Mouse (Mus musculus) adrenal gland, adult 2 months (tissue): ENCODE results near the gene Snx11. TPM values are rescaled to one million over a fixed set of nuclear protein-coding genes. Genes with fewer than 3 reads are reported as not detected.
A peak's percentile ranks its signal among the peaks of the same experiment; 100 is the strongest.
"Not testable (repeated sequence)": the region's sequence is repeated elsewhere in the genome, so short reads cannot be mapped to it uniquely, and the experiment has no call there.

ENCODE experiments used
- DNase-seq: peaks from one replicate; pipeline ENCODE4 v3.0.0; 2021
- long read RNA-seq: library from polyadenylated mRNA; stranded (forward); transcript quantifications from one replicate; pipeline ENCODE4 v2.0.0, GENCODE M21; 2021
- polyA plus RNA-seq: library from polyadenylated mRNA; depleted of rRNA; stranded (reverse); fragments of >200 nt; gene quantifications from 2 replicates; pipeline ENCODE4 v1.2.3, GENCODE M21; 2012; rRNA removed
- total RNA-seq, 2 experiments: library from RNA; stranded (reverse); gene quantifications; 2 replicates each; pipeline ENCODE4 v1.2.3; 2021

Gene Snx11
- total RNA-seq (10 to 100 TPM; 22.7 to 31.2 TPM), polyA plus RNA-seq (12.4 and 12.6 TPM in 2 replicates)
- long read RNA-seq, transcript Snx11-201 (9 exons, 2,551 nt): minor isoform, 10 of 31 reads
- long read RNA-seq, transcript Snx11-202 (8 exons, 2,197 nt): major isoform, 15 of 31 reads
- long read RNA-seq, partial matches to known transcripts: 2 of 31 reads
- long read RNA-seq, other reads (novel, unspliced or antisense): 4 of 31 reads

- peak; percentile 100 for DNase-seq
These were observed at the start of gene Snx11 for GRCm38 (mm10) chr11:96776968-96777962. TSS of gene Snx11 (minus strand) at chr11:96777559.

DNA sequence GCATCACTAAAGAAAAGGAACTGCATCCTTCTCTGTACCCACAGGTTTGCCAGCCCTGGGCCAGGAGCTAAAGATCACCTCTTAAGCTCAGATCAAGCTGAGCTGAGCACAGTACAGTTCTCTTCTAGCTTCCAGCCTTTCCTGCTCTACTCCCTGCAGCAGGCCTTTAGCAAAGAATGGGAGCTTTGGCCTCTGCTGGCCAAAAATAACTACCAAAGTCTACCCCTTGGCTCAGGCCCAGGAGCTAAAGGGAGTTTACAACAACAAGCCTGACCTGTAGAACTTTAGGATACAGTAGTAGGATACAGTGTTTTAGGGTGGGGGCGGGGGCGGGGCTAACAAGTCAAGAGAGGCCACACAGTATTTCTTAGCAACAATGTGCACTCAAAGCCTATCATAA lies 49.1 kb upstream of the Snx11 start:
- peak; percentile 54 for DNase-seq

GRCm38 (mm10) chr11:96824783-96825495 lies 47.6 kb upstream of the Snx11 start:
- peak; percentile 79 for DNase-seq

DNA sequence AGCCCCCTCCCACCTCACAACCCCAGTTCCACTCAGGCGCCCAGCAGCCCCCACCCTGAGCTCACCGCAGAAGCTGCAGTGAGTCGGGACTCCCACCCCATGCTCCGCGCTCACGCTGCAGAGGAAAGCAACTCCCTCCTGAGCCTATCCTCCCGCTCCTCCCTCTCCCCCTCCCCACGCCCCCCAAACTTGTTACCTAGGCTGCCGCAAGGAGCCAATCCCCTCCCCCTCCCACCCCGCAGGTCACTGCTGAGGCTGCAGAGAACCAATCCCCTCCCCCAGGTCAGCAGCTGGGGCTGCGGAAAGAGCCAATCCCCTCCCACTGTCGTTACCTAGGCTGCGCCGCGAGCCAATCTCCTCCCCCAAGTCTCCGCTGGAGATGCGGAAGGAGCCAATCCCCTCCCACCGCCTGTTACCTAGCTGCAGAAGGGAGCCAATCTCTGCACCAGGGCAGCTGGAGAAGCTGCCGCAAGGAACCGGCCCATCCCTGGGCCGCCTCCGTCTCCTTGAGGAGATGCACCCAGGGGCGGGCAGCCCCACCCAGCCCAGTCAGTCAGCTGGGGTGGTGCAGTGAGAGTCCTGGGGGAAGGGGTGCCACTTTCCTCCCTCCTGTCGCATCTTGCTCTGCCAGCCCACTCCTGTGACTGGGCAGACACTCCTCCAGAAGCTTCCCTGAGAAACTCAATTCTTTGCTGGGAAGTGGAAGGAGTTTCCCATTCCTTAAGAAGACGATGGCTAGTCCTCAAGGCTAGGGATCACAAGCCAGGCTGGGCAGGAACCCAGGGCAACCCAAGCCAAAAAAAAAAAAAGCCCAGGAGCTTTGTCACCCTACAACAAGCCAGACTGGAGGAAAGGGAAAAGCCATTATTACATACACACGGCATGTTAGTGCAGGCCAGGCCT lies 46.8 kb upstream of the Snx11 start:
- DNase-seq: peak; percentile 95

DNA sequence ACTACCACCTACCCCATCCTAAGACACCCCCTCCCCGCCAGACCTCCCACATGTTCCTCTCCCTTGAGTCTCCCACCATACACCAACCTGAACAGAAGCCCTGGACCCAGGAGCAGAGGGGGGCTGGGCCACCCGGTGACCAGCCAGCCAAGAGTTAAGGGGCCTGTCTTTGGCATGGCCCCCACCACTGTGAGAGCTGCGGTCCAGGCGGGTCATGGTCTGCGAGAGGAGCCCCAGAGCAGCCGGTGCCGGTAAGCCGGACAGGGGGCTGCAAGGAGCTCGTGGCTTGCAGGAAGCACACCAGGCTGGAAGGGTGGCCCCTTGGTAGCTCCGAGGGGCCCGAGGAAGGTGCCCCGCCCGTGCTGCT lies 46.1 kb upstream of the Snx11 start:
- peak; percentile 53 for DNase-seq

DNA sequence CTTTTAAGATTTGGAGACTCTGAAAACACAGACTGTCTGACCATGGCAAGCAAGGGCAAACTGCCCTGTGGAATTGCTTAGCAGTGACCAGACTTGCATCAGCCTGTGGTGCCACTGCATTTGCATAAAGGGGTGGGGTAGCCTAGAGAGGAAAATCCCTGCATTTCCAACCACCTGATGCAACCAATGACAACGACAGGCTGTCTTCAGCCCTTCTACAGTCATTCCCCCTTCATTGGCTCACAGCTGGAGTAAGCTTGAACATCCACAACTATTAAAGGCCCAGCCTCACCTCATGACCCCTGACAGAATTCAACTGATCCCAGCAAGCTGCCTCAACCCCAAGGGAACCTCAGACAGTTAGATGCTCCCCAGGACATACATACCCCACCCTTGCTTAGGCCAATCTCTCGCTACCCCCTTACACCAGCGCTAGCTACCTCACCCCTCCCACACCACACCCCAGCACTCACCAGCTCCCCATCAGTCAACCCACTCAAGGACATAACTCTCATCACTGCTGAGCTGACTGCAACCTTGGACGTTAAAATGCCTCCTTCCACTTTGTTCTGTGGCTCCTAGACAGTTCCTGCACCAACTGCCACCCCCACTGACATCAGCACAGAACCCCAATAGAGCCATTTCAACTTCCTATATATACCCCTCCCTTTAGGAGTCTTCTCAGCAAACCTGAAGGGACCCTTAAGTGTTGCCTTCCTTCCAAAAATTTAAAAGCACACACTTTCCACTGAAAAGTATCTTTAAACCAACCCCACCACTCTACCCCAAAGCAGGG lies 45.5 kb upstream of the Snx11 start:
- DNase-seq: peak; percentile 85

GRCm38 (mm10) chr11:96821956-96822355 lies 44.6 kb upstream of the Snx11 start:
- no peak for DNase-seq

DNA sequence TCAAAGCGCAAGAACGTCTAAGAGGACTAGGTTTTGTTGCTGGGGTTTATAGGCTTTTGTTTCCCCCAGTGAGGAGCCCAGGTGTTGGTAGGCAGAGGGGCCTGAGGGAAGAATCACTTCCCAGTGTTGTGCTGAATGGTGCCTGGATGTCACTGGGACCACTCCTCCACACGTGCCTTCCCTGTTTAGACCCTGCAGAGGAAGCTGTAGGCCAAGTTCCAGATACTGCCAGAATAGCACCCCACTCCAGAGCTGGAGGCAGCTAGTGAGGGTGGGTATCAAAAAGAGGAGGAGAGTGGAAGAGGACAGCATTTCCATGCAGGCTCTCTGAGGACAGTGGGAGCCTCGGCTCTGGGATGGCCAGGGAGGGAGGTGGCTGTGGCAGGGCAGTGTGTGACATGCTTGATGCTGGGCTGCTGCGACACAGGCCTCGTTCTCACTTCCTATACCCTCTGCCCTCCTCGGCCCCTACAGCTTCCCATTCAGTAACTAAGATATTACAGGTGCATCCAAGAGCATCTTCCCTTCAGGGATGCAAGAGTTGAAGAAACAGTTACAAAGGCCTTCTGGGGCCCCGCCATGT lies 40.9 kb upstream of the Snx11 start:
- DNase-seq: no peak

DNA sequence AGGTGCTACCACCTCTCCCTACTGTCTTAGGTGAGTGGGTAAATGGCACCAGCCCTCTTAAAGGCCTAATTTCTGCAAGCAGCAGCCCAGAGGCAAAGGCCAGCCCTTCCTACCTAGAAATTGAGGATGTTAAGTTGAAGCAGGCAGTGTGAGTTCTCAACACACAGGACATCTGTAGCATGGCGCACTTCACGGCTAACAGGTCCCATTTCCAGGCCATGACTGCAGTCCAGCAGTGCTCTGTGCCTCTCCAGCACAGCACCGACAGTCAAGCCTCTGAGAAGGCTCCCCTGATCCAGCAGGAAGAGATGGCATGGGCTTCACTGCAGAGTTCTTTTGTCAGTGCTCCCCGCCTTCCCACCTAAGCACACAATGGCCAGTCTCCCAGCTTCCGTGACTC lies 39.6 kb upstream of the Snx11 start:
- no peak for DNase-seq

DNA sequence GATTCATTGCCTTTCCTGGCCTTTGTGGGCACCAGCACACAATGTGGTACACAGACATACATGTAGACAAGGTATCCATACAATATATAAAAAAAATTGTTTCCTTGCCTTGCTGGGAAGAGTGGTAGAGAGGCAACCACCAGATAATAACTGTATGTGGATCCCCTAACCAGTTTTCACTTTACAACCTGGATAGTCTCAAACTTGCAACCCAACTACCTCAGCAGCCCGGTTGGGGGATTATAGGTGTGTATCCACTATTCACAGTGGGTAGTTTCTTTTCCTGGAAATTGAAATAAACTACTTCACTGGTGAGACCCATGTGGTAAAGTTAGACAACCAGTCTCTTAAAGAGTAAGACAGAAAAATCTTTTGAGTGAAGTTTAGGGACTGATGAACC lies 39.1 kb upstream of the Snx11 start:
- no peak for DNase-seq

GRCm38 (mm10) chr11:96815895-96816294 lies 38.5 kb upstream of the Snx11 start:
- DNase-seq: no peak

DNA sequence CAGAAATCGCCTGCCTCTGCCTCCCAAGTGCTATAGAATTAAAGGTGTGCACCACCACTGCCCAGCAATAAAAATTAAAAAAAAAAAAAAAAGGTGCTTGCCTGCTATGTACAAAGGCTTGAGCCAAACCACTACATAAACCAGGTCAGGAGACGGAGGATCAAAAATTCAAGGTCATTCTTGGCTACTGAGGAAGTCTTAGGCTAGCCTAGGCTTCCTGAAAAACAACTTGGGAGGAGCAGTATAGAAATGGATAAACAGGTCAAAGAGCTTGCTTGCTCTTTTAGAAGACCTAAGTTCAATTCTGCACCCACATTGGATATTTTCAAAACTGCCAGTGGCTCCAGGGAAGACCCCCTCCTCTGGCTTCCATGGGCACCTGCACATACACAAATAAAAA lies 37.1 kb upstream of the Snx11 start:
- no peak for DNase-seq

GRCm38 (mm10) chr11:96813920-96814319 lies 36.6 kb upstream of the Snx11 start:
- no peak for DNase-seq

GRCm38 (mm10) chr11:96813455-96813854 lies 36.1 kb upstream of the Snx11 start:
- no peak for DNase-seq

DNA sequence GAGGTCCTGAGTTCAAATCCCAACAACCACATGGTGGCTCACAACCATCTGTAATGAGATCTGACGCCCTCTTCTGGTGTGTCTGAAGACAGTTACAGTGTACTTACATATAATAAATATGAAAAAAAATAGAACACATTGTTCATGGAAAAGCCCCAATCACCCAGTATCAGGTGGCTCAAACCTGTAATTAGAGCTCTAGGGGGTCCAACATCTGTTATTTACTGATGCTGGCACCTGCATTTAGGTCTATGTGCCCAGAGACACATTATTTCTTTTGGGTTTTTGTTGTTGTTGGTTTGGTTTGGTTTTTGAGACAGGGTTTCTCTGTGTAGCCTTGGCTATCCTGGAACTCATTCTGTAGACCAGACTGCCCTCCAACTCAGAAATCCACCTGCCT lies 33.8 kb upstream of the Snx11 start:
- not testable (repeated sequence) for DNase-seq

DNA sequence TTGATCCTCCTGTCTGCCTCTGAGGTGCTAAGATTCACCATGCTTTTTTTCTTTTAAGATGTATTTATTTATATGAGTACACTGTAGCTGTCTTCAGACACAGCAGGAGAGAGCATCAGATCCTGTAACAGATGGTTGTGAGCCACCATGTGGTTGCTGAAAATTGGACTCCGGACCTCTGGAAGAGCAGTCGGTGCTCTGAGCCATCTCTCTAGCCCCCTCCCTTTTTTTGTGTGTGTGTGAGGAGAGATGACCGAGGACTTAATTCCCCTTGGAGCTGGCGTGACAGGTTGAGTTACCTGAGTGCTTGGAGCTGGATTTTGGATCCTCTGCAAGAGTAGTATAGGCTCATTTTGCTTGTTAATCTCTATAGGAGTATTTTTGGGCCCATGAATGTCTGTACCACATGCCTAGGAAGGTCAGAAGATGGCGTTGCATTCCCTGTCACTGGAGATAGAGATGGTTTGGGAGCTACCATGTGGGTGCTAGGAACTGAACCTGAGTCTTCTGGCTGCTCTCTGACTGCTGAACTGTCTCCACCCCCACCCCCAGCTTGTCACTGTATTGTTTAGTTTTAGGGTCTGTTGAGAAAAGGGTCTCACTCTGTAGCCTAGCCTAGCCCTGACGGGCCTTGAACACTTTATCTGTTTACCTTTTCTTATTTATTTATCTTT lies 32.3 kb upstream of the Snx11 start:
- no peak for DNase-seq

DNA sequence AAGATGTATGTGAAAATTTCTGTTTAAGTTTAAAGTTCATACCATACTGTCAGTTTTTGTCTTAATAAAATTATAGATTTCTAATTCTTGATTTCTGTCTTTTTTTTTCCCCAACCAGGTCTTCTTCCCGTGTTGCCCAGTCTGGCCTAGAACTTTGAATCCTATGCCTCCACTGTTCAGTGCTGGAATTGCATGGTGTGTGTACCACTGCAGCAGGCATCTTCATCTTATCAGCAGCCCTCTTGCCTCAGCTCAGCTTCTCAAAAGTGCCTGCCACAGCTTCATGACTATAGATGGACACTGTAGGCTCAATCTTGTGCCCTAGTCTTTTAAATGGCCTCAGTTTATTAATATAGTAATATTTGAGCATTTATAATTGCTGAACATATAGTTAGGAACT lies 30.7 kb upstream of the Snx11 start:
- no peak for DNase-seq

- no peak for DNase-seq
These were observed 28.2 kb upstream of the Snx11 start for GRCm38 (mm10) chr11:96805606-96806005.

DNA sequence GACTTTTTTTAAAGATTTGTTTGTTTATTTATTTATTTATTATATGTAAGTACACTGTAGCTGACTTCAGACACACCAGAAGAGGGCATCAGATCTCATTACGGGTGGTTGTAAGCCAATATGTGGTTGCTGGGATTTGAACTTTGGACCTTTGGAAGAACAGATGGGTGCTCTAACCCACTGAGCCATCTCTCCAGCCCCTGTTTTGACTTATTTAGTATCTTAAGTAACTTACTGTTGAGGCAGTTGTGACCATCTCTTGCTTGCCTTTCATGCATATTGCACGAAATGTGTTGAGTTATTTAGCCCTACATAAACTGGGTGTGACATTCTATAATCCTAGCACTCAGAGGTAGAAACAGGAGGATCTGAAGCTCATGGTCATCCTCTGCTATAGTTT lies 22.2 kb upstream of the Snx11 start:
- no peak for DNase-seq

DNA sequence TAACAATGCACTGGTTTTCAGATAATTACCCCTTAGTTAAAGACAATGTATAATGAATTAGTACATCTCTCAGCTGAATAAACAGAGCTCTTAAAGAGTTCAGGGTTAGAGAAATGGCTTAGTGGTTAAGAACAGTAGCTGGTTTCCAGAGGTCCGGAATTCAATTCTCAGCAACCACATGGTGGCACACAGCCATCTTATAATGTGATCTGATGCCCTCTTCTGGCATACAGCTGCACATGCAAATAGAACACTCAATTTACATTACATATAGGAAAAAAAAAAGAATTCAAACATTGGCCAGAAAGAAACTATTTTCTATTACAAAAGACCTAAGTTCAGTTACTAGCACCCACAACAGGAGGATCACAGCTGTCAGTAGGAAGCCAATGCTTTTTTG lies 19.2 kb upstream of the Snx11 start:
- DNase-seq: no peak
